Mouse (Mus musculus) midbrain, embryonic 11.5 days (tissue): Measurements from ENCODE around the gene Gm27029. TPM values are rescaled to one million over a fixed set of nuclear protein-coding genes. Genes with fewer than 3 reads are reported as not detected.
"Not testable (repeated sequence)": the region's sequence is repeated elsewhere in the genome, so short reads cannot be mapped to it uniquely, and the experiment has no call there.

Experiments used
- ATAC-seq: fragments of 200-750 bp; cut with Nextera tagmentation; 2 replicates; pipeline ENCODE4 v1.8.0; 2017; ENCODE audit warnings: moderate TSS enrichment, moderate library complexity; ENCODE audit not compliant: low FRiP score
- DNase-seq: peaks from one replicate; pipeline ENCODE4 v3.0.0; 2015; ENCODE audit warnings: low spot score; ENCODE audit errors: missing footprints
- H3K27ac ChIP-seq: fragments of 300-500 bp; sonication (generic); 2 replicates; pipeline ENCODE4 v1.5.1; 2014; ENCODE audit warnings: low read depth, low read length
- H3K27me3 ChIP-seq: fragments of 300-500 bp; sonication (generic); 2 replicates; pipeline ENCODE4 v1.6.1; 2014; ENCODE audit warnings: mild to moderate bottlenecking, low read length, moderate library complexity, mixed read lengths; ENCODE audit not compliant: control insufficient read depth, insufficient read depth
- H3K36me3 ChIP-seq: fragments of 300-500 bp; sonication (generic); 2 replicates; pipeline ENCODE4 v1.6.1; 2014; ENCODE audit warnings: mild to moderate bottlenecking, low read length, moderate library complexity, mixed read lengths; ENCODE audit not compliant: control insufficient read depth, insufficient read depth
- H3K4me1 ChIP-seq: fragments of 300-500 bp; sonication (generic); 2 replicates; pipeline ENCODE4 v1.6.1; 2014; ENCODE audit warnings: low read length; ENCODE audit not compliant: control insufficient read depth, insufficient read depth
- H3K4me2 ChIP-seq: fragments of 300-500 bp; sonication (generic); 2 replicates; pipeline ENCODE4 v1.6.1; 2014; ENCODE audit warnings: mild to moderate bottlenecking, moderate library complexity
- H3K4me3 ChIP-seq: fragments of 300-500 bp; sonication (generic); 2 replicates; pipeline ENCODE4 v1.5.1; 2014; ENCODE audit warnings: low read depth, low read length
- H3K9ac ChIP-seq: fragments of 300-500 bp; sonication (generic); 2 replicates; pipeline ENCODE4 v1.6.1; 2014; ENCODE audit warnings: low read length
- H3K9me3 ChIP-seq: fragments of 300-500 bp; sonication (generic); 2 replicates; pipeline ENCODE4 v1.6.1; 2016; ENCODE audit warnings: low read length; ENCODE audit not compliant: control insufficient read depth
- WGBS: fragments of 180-500 bp; shearing (Covaris S2); extraction: QIAGEN DNeasy Blood & Tissue Kit; methylation state at CpG from one replicate; pipeline ENCODE4 v1.1.7; 2014; 5-methylcytosine and 5-hydroxymethylcytosine counted together
- polyA plus RNA-seq: library from polyadenylated mRNA; unstranded; fragments of >200 nt; fragmentation: Nextera tagmentation; extraction: Ambion mirVana; gene quantifications from 2 replicates; pipeline ENCODE4 v1.2.1, GENCODE M21; 2014

Gm27029 gene
- 7.6 and 9.9 TPM in 2 replicates for polyA plus RNA-seq

DNA sequence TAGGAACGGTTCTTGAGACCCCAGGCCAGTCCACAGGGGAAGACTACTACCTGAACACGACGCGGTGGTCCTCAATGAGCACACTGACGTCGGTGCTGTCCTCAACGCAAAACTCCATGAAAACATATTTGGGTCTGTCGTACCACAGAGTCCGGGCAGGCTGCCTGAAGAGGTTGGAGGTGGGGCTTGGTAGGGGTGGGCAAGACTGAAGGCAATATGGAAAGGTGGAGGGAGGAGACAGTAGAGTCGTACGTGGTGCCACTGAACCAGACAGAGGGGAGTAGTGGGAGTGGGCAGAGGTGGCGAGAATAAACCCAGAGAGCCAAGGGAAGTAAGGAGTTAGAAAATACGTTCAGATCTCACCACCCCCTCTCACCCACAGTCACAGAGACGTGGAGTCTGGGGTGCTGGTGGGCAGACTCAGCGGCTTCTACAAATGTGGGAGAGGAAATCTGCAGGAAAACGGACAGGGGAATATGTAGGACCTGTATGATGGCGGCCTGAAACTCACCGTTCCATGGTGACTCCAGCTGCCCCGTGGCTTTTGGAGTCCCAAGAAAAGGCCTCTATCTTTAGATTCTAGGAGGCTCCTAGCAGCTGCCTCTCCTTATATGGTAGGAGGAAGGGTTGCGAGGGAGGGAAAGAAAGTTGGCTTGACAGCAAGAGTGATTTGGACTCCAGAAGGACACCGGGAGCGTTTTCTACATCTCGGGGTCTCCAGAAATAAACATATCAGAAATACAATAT lies at the start of gene Gm27029:
Gm27029 (minus strand) TSS at position 692 of the 747 bp plus-strand sequence.
- Histone ChIP-seq H3K9me3 (no peaks in the 10 kb centered on the region), H3K27me3 (0 out of 2 replicates have a peak, but pooled peaks cover 4% of the 10 kb centered on the region), H3K9ac (peak within 1 kb of the TSS; percentile 81), H3K4me3 (peak within 1 kb of the TSS; percentile 95), H3K4me1 (peaks cover 17% of the 10 kb centered on the region), H3K4me2 (peak within 1 kb of the TSS; percentile 95), H3K27ac (peak within 1 kb of the TSS; percentile 51), H3K36me3 (no peaks in the 10 kb centered on the region)
- ATAC-seq (peak; percentile 43; the same call in 1 of the 2 replicates), DNase-seq (no peak)
- 5% methylated on average over 23 of the region's 23 CpGs for WGBS

DNA sequence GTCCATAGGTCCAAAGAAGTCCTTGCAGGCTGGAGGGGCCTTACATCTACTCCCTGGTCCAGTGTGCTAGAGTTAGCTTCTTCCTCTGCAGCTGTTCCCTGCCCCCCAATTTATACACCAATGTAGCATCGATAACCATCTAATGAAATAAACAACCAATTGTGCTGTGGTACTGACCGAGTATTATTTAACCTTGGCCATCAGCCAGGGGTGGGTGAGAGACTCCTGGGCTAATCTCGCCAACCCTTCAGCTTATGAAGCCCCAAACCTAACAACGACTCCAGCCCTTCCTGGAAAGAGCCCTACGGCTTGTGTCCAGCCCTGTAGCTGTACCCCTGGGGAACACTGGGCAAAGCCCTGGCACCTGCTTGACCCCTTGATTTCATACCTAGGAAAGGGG lies 49.7 kb upstream of the Gm27029 start:
- no peaks in the 10 kb centered on the region for H3K27me3 ChIP-seq
- no peak for ATAC-seq
- H3K36me3 ChIP-seq, result no peaks in the 10 kb centered on the region
- no peak overlapping the region for H3K27ac ChIP-seq
- no peak for DNase-seq
- no peak overlapping the region for H3K9ac ChIP-seq
- peaks cover 27% of the 10 kb centered on the region for H3K4me1 ChIP-seq
- no peaks in the 10 kb centered on the region for H3K9me3 ChIP-seq
- no peak overlapping the region for H3K4me3 ChIP-seq
- 83% methylated on average over 5 of the region's 5 CpGs for WGBS
- H3K4me2 ChIP-seq, result no peak overlapping the region

DNA sequence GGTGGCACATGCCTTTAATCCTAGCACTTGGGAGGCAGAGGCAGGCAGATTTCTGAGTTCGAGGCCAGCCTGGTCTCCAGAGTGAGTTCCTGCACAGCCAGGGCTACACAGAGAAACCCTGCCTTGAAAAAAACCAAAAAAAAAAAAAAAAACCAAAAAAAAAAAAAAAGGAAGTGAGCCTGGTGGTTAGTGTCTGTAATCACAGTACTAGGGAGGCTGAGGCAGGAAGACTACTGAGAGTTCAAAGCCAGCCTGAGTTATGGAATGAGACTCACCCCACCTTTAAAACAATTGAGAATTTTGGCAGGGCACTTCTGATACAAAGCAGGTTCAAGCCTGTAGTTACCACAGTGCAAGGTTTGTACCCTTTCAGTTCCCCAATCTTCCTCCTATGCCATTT lies 49.1 kb upstream of the Gm27029 start:
- not testable (repeated sequence) for H3K36me3 ChIP-seq, H3K9ac ChIP-seq, H3K27me3 ChIP-seq, H3K4me2 ChIP-seq, H3K4me3 ChIP-seq, DNase-seq, H3K27ac ChIP-seq, H3K9me3 ChIP-seq, ATAC-seq
- 84% methylated on average over 1 of the region's 1 CpGs for WGBS
- peaks cover 27% of the 10 kb centered on the region for H3K4me1 ChIP-seq

DNA sequence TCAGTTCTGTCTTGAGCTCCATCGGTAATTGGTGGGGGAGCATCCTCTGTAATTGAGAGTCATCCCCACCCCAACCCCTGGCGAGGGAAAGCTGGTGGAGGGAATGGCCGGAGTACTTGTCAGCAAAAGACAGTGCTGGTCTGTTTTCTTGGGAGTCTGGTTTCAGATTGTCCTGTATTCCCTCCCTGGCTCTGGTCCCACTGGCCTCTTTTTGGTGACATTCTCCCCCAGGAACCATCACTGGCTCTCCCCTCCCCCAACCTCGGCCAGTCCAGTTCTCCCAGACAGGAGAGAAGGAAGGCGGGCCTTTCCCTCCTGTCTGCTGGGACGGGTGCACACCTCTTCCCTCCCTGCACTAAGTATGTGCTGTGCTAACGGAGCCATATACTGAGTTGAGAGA lies 47.7 kb upstream of the Gm27029 start:
- no peak overlapping the region for H3K27ac ChIP-seq
- WGBS, result 70% methylated on average over 7 of the region's 7 CpGs
- peaks cover 21% of the 10 kb centered on the region for H3K4me1 ChIP-seq

DNA sequence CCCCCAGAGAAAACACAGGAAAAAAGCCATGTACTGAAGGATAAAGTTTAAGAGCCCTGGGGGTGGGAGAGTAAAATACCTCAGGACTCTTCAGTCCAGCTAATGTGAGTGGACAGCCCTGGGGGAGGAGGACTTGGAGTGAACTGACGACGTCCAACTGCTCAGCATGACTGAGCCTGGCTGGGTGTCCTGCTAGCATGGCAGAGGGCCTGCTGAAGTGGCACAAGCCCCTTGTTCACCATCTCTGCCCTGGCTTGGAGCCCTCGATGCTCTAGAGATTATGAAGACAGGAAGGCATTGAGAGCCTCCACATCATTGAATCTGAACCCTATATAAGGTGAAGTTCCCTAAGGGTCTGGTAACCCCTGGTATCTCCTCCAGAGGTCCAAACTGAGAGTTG lies 47.3 kb upstream of the Gm27029 start:
- H3K9ac ChIP-seq, result no peak overlapping the region
- no peak overlapping the region for H3K4me2 ChIP-seq
- H3K9me3 ChIP-seq, result no peaks in the 10 kb centered on the region
- no peaks in the 10 kb centered on the region for H3K27me3 ChIP-seq
- 67% methylated on average over 3 of the region's 3 CpGs for WGBS
- peaks cover 22% of the 10 kb centered on the region for H3K4me1 ChIP-seq
- H3K36me3 ChIP-seq, result no peaks in the 10 kb centered on the region
- no peak overlapping the region for H3K4me3 ChIP-seq
- no peak for ATAC-seq
- DNase-seq, result no peak
- no peak overlapping the region for H3K27ac ChIP-seq

More for the DNA sequence above, 47.7 kb upstream of the Gm27029 start:
- H3K4me3 ChIP-seq, result no peak overlapping the region
- no peaks in the 10 kb centered on the region for H3K9me3 ChIP-seq
- H3K36me3 ChIP-seq, result no peaks in the 10 kb centered on the region
- no peaks in the 10 kb centered on the region for H3K27me3 ChIP-seq
- DNase-seq (no peak), ATAC-seq (no peak)
- no peak overlapping the region for H3K4me2 ChIP-seq
- H3K9ac ChIP-seq, result no peak overlapping the region

DNA sequence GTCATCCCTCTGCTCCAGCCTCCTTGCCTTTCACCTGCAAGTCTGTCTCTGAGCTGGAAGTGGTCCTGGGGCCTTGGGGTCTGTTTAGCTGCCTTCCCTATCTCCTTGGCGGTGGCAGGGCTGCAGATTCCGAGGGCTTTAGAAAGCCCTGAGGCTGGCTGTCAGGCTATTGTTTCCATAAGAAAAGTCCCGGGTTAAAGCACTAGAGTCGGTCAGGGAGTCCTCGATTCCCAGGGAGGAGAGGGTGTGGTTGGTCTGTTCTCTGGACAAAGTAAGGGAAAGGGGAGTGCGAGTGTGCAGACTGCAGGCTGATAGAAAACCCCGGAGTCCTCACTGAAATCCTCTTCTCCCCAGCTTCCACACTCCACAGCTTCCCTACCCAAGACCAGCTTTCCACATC lies 45.6 kb upstream of the Gm27029 start:
- H3K36me3 ChIP-seq, result no peaks in the 10 kb centered on the region
- 19% methylated on average over 7 of the region's 7 CpGs for WGBS
- peak overlapping the region; percentile 41 for H3K4me2 ChIP-seq
- H3K4me1 ChIP-seq, result peaks cover 27% of the 10 kb centered on the region
- no peaks in the 10 kb centered on the region for H3K9me3 ChIP-seq
- H3K27ac ChIP-seq, result peak overlapping the region; percentile 54; the same call in 1 of the 2 replicates
- ATAC-seq (no peak), DNase-seq (no peak)
- peaks cover 2% of the 10 kb centered on the region; the same call in 1 of the 2 replicates for H3K27me3 ChIP-seq
- peak overlapping the region; percentile 17; the same call in 1 of the 2 replicates for H3K4me3 ChIP-seq
- peak overlapping the region; percentile 38; the same call in 1 of the 2 replicates for H3K9ac ChIP-seq

DNA sequence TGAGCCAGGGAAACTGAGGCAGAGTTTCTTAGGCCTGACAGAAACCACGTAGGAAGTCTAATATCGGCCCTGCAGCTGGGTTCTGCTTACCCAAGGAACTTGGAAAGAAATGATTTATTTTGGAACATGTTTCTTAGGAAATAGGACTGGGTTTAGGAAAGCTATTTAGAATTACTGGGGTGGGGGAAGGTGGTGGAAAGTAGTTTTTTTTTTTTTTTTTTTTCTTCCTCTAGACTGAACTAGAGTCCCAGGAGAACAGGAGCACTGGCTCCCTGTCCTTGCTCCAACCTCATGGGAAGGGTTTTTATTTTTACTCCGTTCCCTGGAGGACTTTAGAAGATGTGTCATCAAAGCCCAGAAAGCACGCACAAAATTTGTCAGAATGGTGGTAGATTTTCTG lies 44.6 kb upstream of the Gm27029 start:
- Histone ChIP-seq H3K27me3 (peaks cover 2% of the 10 kb centered on the region; the same call in 1 of the 2 replicates), H3K4me2 (peak overlapping the region; percentile 83), H3K36me3 (no peaks in the 10 kb centered on the region), H3K4me3 (peak overlapping the region; percentile 85), H3K27ac (no peak overlapping the region), H3K4me1 (peaks cover 37% of the 10 kb centered on the region), H3K9ac (peak overlapping the region; percentile 84), H3K9me3 (no peaks in the 10 kb centered on the region)
- WGBS, result 75% methylated on average over 4 of the region's 4 CpGs
- ATAC-seq (no peak), DNase-seq (no peak)

DNA sequence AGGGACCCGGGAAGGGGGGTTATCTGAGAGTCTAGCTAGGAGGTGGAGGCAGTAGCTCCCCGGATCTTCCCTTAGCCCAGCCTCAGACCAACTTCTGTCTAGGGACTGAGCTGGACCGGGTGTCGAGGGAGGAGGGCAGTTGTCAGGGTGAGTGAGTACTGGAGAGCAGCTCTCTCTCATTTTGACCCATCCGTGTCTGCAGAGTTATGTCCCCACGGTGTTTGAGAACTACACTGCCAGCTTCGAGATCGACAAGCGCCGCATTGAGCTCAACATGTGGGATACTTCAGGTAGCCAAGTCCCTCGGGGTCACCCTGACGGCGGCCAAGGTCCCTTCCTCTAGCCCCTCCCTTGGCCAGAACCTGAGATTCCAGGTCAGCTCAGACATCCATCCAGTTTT lies 44.1 kb upstream of the Gm27029 start:
- no peaks in the 10 kb centered on the region for H3K36me3 ChIP-seq
- H3K4me1 ChIP-seq, result peaks cover 41% of the 10 kb centered on the region
- peak overlapping the region; percentile 83 for H3K4me2 ChIP-seq
- DNase-seq (no peak), ATAC-seq (peak; percentile 10; the same call in 1 of the 2 replicates)
- peaks cover 2% of the 10 kb centered on the region; the same call in 1 of the 2 replicates for H3K27me3 ChIP-seq
- peak overlapping the region; percentile 76; the same call in 1 of the 2 replicates for H3K27ac ChIP-seq
- H3K9me3 ChIP-seq, result no peaks in the 10 kb centered on the region
- H3K9ac ChIP-seq, result peak overlapping the region; percentile 84
- H3K4me3 ChIP-seq, result peak overlapping the region; percentile 85
- 5% methylated on average over 13 of the region's 13 CpGs for WGBS

DNA sequence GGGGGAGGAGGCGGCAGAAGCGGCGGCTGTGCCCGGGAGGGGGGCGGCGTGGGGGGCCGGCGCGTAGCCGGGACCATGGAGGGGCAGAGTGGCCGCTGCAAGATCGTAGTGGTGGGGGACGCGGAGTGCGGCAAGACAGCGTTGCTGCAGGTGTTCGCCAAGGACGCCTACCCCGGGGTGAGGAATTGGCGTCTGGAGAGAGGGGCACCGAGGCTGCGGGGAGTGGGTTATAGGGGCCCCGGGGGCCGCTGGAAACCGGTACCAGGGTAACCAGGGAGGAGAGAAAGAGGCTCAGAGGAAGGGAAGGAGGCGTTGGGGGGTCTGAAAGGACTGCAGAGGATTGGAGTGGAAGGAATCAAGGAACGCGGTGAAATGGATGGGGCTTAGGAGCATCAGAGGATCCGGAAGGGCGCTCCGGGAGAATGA lies 43.7 kb upstream of the Gm27029 start:
- DNase-seq, result peak; percentile 96
- H3K4me1 ChIP-seq, result peaks cover 45% of the 10 kb centered on the region
- peak; percentile 55 for ATAC-seq
- H3K4me2 ChIP-seq, result peak overlapping the region; percentile 83
- WGBS, result under 1% methylated on average over 29 of the region's 31 CpGs
- peaks cover 2% of the 10 kb centered on the region; the same call in 1 of the 2 replicates for H3K27me3 ChIP-seq
- H3K36me3 ChIP-seq, result no peaks in the 10 kb centered on the region
- no peaks in the 10 kb centered on the region for H3K9me3 ChIP-seq
- peak overlapping the region; percentile 85 for H3K4me3 ChIP-seq
- peak overlapping the region; percentile 76 for H3K27ac ChIP-seq
- peak overlapping the region; percentile 84 for H3K9ac ChIP-seq
